Mouse (Mus musculus): ENCODE measurements around the gene Fdps. TPM values are rescaled to one million over a fixed set of nuclear protein-coding genes. Genes with fewer than 3 reads are reported as not detected.

The Fdps gene
- total RNA-seq, 1 experiment, result 184 TPM

DNA sequence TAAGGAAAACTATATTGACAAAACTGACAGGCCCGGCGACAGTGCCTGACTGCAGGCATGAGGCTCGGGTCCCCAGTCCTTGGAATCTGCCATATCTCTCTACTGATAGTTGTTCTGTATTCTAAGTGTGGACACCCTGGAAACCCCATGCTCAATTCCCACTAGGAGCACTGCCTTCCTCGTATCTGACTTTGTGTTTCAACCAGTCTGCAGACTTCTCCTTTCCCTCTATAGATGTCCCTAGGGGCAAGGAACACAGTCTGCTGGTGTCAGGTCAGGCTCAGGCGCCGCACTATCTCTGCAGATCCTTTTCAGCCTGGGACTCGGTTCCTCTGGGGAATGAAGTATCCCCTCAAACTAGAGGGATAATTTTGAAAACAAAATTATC lies 31.3 kb upstream of the Fdps start:
- Histone ChIP-seq H3K9ac (ENCODE audit: insufficient read depth, low read depth, low read length, poor library complexity, severe bottlenecking) (no peak overlapping the region), H3K36me3 (ENCODE audit: control insufficient read depth, insufficient read depth, low read length, poor library complexity, severe bottlenecking) (no peaks in the 10 kb centered on the region)

GRCm38 (mm10) chr3:89132285-89133062 lies 30.7 kb upstream of the Fdps start:
- Histone ChIP-seq H3K27ac (ENCODE audit: insufficient read depth, low read depth, low read length, poor library complexity, severe bottlenecking) (no peak overlapping the region), H3K9ac (ENCODE audit: insufficient read depth, low read depth, low read length, poor library complexity, severe bottlenecking) (peak overlapping the region; percentile 13; the same call in 1 of the 2 replicates), H3K36me3 (ENCODE audit: control insufficient read depth, insufficient read depth, low read length, poor library complexity, severe bottlenecking) (no peaks in the 10 kb centered on the region), H3K4me3 (ENCODE audit: insufficient read depth in 1 of 2, low read depth in 1 of 2, low read length in 2 of 2, poor library complexity in 1 of 2, severe bottlenecking in 1 of 2) (peak overlapping the region; percentile 19 to 25; a peak in 3 of 4 replicates), H3K4me1 (ENCODE audit: control insufficient read depth in 2 of 2, insufficient read depth in 2 of 2, low read length in 2 of 2, poor library complexity in 1 of 2) (peaks cover 0 to 6% of the 10 kb centered on the region in 2 experiments; a peak in 1 of 4 replicates), H3K9me3 (ENCODE audit: control insufficient read depth, insufficient read depth, low read depth, low read length) (no peaks in the 10 kb centered on the region)
- in situ Hi-C loops (cut with MboI; ENCODE audit: low sequenced_read_pairs in 2 of 2, unreplicated experiment in 2 of 2), result no loop called here
- TF ChIP-seq ZC3H11A (IDR thresholded peaks at IDR 0.05; ENCODE audit: borderline replicate concordance, low read depth, low read length) (no peak), HCFC1 (IDR thresholded peaks at IDR 0.05; ENCODE audit: borderline replicate concordance, insufficient read depth, low read length) (no peak), MAFK (IDR thresholded peaks at IDR 0.05; ENCODE audit: insufficient read depth, low read depth, low read length) (no peak), ZNF384 (IDR thresholded peaks at IDR 0.05; ENCODE audit: low read depth, low read length) (no peak), CHD2 (IDR thresholded peaks at IDR 0.05; ENCODE audit: low read depth, low read length) (no peak)
- no peak for DNase-seq (ENCODE audit: low read depth, low spot score)

More for the DNA sequence above, 31.3 kb upstream of the Fdps start:
- no peak for TF ChIP-seq MAFK (IDR thresholded peaks at IDR 0.05; ENCODE audit: insufficient read depth, low read depth, low read length)
- no peak for TF ChIP-seq HCFC1 (IDR thresholded peaks at IDR 0.05; ENCODE audit: borderline replicate concordance, insufficient read depth, low read length)
- no peak for TF ChIP-seq ZNF384 (IDR thresholded peaks at IDR 0.05; ENCODE audit: low read depth, low read length)
- TF ChIP-seq CHD2 (IDR thresholded peaks at IDR 0.05; ENCODE audit: low read depth, low read length), result no peak
- no peak for TF ChIP-seq ZC3H11A (IDR thresholded peaks at IDR 0.05; ENCODE audit: borderline replicate concordance, low read depth, low read length)
- in situ Hi-C loops (cut with MboI; ENCODE audit: low sequenced_read_pairs in 2 of 2, unreplicated experiment in 2 of 2), result no loop called here
- no peak overlapping the region for H3K4me3 ChIP-seq (ENCODE audit: insufficient read depth in 1 of 2, low read depth in 1 of 2, low read length in 2 of 2, poor library complexity in 1 of 2, severe bottlenecking in 1 of 2)
- no peak overlapping the region for H3K27ac ChIP-seq (ENCODE audit: insufficient read depth, low read depth, low read length, poor library complexity, severe bottlenecking)
- H3K9me3 ChIP-seq (ENCODE audit: control insufficient read depth, insufficient read depth, low read depth, low read length), result no peaks in the 10 kb centered on the region
- no peak for DNase-seq (ENCODE audit: low read depth, low spot score)
- peaks cover 0 to 6% of the 10 kb centered on the region in 2 experiments; a peak in 1 of 4 replicates for H3K4me1 ChIP-seq (ENCODE audit: control insufficient read depth in 2 of 2, insufficient read depth in 2 of 2, low read length in 2 of 2, poor library complexity in 1 of 2)

GRCm38 (mm10) chr3:89131816-89132215 lies 30.1 kb upstream of the Fdps start:
- no peak overlapping the region for H3K27ac ChIP-seq (ENCODE audit: insufficient read depth, low read depth, low read length, poor library complexity, severe bottlenecking)
- DNase-seq (ENCODE audit: low read depth, low spot score), result no peak
- TF ChIP-seq HCFC1 (IDR thresholded peaks at IDR 0.05; ENCODE audit: borderline replicate concordance, insufficient read depth, low read length) (no peak), ZC3H11A (IDR thresholded peaks at IDR 0.05; ENCODE audit: borderline replicate concordance, low read depth, low read length) (no peak), MAFK (IDR thresholded peaks at IDR 0.05; ENCODE audit: insufficient read depth, low read depth, low read length) (no peak), ZNF384 (IDR thresholded peaks at IDR 0.05; ENCODE audit: low read depth, low read length) (no peak), CHD2 (IDR thresholded peaks at IDR 0.05; ENCODE audit: low read depth, low read length) (no peak)
- no peaks in the 10 kb centered on the region for H3K9me3 ChIP-seq (ENCODE audit: control insufficient read depth, insufficient read depth, low read depth, low read length)
- H3K4me1 ChIP-seq (ENCODE audit: control insufficient read depth in 2 of 2, insufficient read depth in 2 of 2, low read length in 2 of 2, poor library complexity in 1 of 2), result peaks cover 0 to 3% of the 10 kb centered on the region in 2 experiments; a peak in 1 of 4 replicates
- in situ Hi-C loops (cut with MboI; ENCODE audit: low sequenced_read_pairs in 2 of 2, unreplicated experiment in 2 of 2), result no loop called here
- H3K4me3 ChIP-seq (ENCODE audit: insufficient read depth in 1 of 2, low read depth in 1 of 2, low read length in 2 of 2, poor library complexity in 1 of 2, severe bottlenecking in 1 of 2), result no peak overlapping the region
- no peaks in the 10 kb centered on the region for H3K36me3 ChIP-seq (ENCODE audit: control insufficient read depth, insufficient read depth, low read length, poor library complexity, severe bottlenecking)
- no peak overlapping the region for H3K9ac ChIP-seq (ENCODE audit: insufficient read depth, low read depth, low read length, poor library complexity, severe bottlenecking)

- no peak overlapping the region for H3K9ac ChIP-seq (ENCODE audit: insufficient read depth, low read depth, low read length, poor library complexity, severe bottlenecking)
- no peaks in the 10 kb centered on the region for H3K9me3 ChIP-seq (ENCODE audit: control insufficient read depth, insufficient read depth, low read depth, low read length)
- no peak for DNase-seq (ENCODE audit: low read depth, low spot score)
- H3K4me3 ChIP-seq (ENCODE audit: insufficient read depth in 1 of 2, low read depth in 1 of 2, low read length in 2 of 2, poor library complexity in 1 of 2, severe bottlenecking in 1 of 2), result no peak overlapping the region
- TF ChIP-seq ZNF384 (IDR thresholded peaks at IDR 0.05; ENCODE audit: low read depth, low read length) (no peak), CHD2 (IDR thresholded peaks at IDR 0.05; ENCODE audit: low read depth, low read length) (no peak), HCFC1 (IDR thresholded peaks at IDR 0.05; ENCODE audit: borderline replicate concordance, insufficient read depth, low read length) (no peak), ZC3H11A (IDR thresholded peaks at IDR 0.05; ENCODE audit: borderline replicate concordance, low read depth, low read length) (no peak), MAFK (IDR thresholded peaks at IDR 0.05; ENCODE audit: insufficient read depth, low read depth, low read length) (no peak)
- in situ Hi-C loops (cut with MboI; ENCODE audit: low sequenced_read_pairs in 2 of 2, unreplicated experiment in 2 of 2), result no loop called here
- peaks cover 0 to 3% of the 10 kb centered on the region in 2 experiments; a peak in 1 of 4 replicates for H3K4me1 ChIP-seq (ENCODE audit: control insufficient read depth in 2 of 2, insufficient read depth in 2 of 2, low read length in 2 of 2, poor library complexity in 1 of 2)
- H3K36me3 ChIP-seq (ENCODE audit: control insufficient read depth, insufficient read depth, low read length, poor library complexity, severe bottlenecking), result no peaks in the 10 kb centered on the region
- H3K27ac ChIP-seq (ENCODE audit: insufficient read depth, low read depth, low read length, poor library complexity, severe bottlenecking), result no peak overlapping the region
Measured at GRCm38 (mm10) chr3:89129908-89130307, 28.1 kb upstream of the Fdps start.

Data from ES-E14 (cell line).